Mouse (Mus musculus): Measurements from ENCODE around the gene Gpr142. TPM values are rescaled to one million over a fixed set of nuclear protein-coding genes. Genes with fewer than 3 reads are reported as not detected.
A peak's percentile ranks its signal among the peaks of the same experiment; 100 is the strongest.

Gpr142 gene
- total RNA-seq (2015; ENCODE audit: low replicate concordance) = not detected in 2 replicates
- total RNA-seq (2017; ENCODE audit: low replicate concordance) = not detected in 2 replicates

GRCm38 (mm10) chr11:114798624-114799023 is at the start of gene Gpr142:
Gene Gpr142, plus strand, starts transcription at chr11:114798924.
- ATAC-seq (replicated peaks; ENCODE audit: low FRiP score, poor library complexity, severe bottlenecking) = no peak

- ATAC-seq (replicated peaks; ENCODE audit: low FRiP score, poor library complexity, severe bottlenecking) = 0 out of 2 replicates have a peak, but pooled peaks have one; percentile 54
These were observed 33.6 kb upstream of the Gpr142 start, which contains the start of gene Kif19a for GRCm38 (mm10) chr11:114764820-114765818. Gene Kif19a, plus strand, starts transcription at chr11:114765388.

DNA sequence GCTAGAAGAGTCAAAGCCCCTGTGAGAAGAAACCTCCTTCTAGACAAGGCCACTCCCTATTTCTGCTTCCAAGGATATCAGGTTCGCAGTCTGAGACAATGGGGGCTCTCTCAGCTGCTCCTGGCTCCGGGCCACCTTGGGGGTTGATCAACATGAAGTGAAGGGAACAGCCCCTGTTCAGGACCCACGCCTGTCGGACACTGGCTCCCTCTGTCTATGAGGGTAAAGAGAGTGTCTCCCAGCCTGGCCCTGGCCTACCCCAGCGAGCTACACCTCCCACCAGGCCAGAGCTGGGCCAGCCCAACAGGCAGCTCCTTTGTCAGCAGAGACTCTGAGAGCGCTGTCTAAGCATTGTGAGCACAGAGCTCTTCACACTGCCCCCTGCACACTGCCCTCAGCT is 28.8 kb upstream of the Gpr142 start:
- no peak for ATAC-seq (replicated peaks; ENCODE audit: low FRiP score, poor library complexity, severe bottlenecking)

GRCm38 (mm10) chr11:114771896-114772295 is 26.8 kb upstream of the Gpr142 start:
- no peak for ATAC-seq (replicated peaks; ENCODE audit: low FRiP score, poor library complexity, severe bottlenecking)

DNA sequence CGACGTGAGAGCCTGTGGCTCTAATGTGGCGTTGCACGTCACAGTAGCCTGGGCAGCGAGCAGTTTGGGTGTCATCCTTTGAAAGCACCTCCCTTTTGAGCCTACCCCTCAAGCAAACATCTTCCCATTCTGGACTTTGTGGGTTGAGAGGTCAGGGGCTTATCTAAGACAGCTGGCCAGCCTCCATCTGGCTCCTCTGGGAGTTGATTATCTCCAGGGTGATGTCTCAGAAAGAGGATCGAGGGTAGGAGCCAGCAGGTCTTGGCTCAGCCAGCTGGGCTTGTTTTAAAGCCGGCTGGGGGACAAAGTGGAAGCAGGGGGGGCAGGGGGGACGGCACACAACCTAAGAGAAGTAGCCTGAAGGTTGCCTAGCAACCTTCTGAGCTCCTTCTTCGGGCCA is 18.6 kb upstream of the Gpr142 start:
- ATAC-seq (replicated peaks; ENCODE audit: low FRiP score, poor library complexity, severe bottlenecking) = no peak

DNA sequence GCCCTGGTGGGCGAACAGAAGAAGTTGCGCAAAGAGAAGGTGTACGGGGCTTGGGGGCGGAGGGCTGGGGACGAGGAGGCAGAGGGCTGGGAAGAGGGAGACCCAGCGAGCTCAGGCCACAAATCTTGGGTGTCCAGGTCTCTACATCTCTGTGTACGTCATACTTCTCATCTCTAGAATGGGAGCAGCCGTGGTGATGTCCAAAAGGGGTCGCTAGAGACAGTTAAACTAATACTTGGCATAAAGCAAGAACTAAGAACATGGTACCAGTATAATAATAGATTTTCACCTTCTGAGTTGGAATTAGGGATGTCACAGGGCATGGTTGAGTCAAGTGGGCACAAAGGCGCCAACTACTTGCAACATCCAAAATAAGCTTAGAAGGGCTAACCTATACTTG is 12.8 kb upstream of the Gpr142 start:
- no peak for ATAC-seq (replicated peaks; ENCODE audit: low FRiP score, poor library complexity, severe bottlenecking)

GRCm38 (mm10) chr11:114786326-114786725 is 12.4 kb upstream of the Gpr142 start:
- ATAC-seq (replicated peaks; ENCODE audit: low FRiP score, poor library complexity, severe bottlenecking) = no peak

DNA sequence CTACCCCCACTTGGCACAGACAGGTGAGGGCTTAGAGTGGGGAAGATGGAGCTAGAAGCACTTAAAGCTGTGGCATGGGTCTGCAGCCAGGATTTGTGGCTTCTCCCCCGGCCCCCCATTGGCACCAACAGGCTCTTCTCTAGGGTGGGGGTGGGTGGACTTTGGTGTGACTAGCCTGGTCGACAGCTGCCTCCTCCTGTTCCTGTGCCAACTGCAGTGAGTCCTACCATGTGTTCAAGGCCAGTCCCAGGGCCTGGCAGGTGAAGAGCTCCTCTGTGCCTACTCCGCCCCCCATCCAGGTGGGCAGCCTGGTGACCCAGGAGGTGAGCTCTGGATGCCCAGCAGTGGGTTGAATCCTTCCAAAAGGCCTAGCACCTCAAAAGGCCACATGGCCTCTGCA is 11.1 kb upstream of the Gpr142 start:
- no peak for ATAC-seq (replicated peaks; ENCODE audit: low FRiP score, poor library complexity, severe bottlenecking)

DNA sequence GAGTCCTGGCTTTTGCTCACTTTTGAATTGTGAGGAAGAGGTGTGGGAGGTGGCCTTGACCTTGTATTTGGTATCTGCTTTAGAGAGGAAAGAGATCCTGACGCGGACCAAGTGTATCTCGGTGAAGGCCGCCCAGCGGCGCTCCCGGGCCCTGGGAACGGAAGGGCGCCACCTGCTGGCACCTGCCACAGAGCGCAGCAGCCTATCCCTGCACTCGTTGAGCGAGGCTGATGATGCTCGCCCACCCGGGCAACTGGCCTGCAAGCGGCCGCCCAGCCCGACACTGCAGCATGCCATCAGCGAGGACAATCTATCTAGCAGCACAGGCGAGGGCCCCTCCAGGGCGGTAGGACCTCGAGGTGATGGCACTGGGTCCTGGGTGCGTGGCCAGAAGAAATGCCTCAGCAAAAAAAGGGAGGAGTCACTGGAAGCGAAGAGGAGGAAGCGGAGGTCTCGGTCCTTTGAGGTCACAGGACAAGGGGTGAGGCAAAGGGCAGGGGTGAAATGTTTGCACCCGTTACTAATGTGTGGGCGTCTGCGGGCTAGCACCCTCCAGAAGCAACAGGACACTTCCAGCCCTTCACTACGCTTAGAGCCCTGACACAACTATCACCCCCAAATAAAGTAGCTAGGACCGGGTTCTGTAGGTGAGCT is 9.5 kb upstream of the Gpr142 start:
- ATAC-seq (replicated peaks; ENCODE audit: low FRiP score, poor library complexity, severe bottlenecking) = peak; percentile 53; the same call in 1 of the 2 replicates

GRCm38 (mm10) chr11:114789716-114790115 is 9.0 kb upstream of the Gpr142 start:
- ATAC-seq (replicated peaks; ENCODE audit: low FRiP score, poor library complexity, severe bottlenecking) = no peak

DNA sequence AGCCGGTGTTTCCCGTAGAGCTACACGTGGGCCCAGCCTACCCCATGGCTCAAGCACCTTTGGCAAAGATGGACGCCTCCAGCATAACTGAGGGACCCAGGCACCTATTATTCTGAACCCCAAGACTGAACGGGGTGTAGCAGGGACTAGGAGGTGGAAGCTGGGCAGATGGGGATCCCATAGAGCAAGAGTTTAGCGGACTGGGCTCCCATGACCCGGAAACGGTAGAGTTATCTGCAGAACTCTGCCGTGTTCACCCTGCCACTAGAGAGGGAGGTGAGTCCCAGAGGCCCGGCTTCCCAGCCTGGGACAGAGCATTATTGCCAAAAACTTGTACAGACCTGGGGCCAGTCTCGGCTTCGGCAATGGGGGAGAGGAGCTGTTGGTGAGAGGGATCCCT is 8.6 kb upstream of the Gpr142 start:
- no peak for ATAC-seq (replicated peaks; ENCODE audit: low FRiP score, poor library complexity, severe bottlenecking)

GRCm38 (mm10) chr11:114790841-114791240 is 7.9 kb upstream of the Gpr142 start:
- ATAC-seq (replicated peaks; ENCODE audit: low FRiP score, poor library complexity, severe bottlenecking) = no peak

DNA sequence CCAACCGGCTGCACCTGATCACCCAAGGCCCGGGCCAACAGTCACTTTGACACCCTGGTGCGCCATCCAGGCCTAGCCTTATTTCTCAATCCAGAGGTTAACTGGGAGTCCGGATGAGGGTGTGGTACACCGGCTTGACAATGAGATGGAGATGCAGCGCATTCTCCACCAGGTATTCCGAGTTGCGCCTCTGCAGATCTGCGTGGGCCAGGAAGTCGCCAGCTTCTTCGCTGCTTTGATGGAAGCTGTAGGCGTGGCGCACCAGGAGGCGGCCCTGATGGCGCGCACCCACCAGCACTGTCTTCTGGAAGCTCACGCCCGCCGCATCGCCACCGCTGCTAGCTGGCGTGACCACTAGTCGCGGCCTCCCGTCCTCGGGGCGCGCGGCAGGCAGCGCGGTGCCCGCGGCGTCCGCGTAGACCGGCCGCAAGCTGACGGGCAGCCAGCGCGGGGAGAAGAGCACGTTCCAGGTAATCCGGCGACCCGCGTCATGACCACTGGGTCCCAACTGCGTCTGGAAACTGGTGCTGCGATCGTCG is 7.3 kb upstream of the Gpr142 start:
- ATAC-seq (replicated peaks; ENCODE audit: low FRiP score, poor library complexity, severe bottlenecking) = no peak

DNA sequence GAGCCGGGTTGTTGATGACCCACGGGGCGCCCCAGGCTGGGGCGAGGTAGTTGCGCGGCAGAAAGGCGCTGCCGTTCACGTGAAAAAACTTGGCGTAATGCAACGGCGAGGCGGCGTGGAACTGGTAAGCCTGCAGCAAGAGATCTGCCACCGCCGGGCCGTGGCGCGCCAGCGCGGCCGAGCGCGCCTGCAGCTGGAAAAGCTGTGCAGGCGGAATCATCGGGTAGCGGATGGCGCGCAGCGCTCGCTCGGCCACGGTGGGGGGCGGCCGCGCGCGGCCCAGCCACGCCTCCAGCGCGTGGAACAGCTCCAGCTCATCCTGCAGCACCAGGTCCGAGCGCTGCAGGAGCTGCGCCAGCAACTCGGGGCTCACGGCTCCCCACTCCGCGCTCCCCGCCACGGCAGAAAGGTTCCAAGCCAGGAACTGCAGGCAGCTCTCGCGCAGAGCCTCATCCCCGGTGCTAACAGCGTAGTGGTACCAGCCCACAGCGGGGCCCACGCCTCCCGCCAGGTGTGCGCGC is 6.8 kb upstream of the Gpr142 start:
- ATAC-seq (replicated peaks; ENCODE audit: low FRiP score, poor library complexity, severe bottlenecking) = no peak

DNA sequence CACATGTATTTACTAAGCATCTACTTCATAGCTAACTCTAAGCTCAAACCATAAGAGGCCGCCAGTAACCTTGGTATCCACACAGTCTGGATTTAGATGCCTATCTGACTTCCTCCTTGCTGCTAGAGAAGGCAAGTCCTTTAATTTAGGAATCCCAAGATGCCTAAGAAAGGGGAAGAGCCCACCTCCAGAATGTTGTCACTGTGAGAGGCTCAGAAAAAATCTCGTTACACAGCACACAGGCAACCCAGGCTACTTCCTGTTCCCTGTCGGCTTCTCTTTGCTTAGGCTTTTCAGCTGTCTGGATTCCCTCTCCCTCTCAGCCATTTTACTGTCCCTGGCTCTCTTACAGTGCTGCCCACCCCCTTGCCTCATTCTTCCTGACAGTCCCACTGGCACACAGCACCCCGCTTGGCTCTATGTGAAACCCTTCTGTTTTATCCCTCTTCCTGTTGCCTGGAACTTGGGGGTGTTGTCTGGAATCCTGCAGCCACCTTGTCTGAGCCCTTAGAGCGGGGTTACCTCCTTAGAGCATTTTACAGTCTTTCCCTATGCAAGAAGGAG is 5.7 kb upstream of the Gpr142 start:
- ATAC-seq (replicated peaks; ENCODE audit: low FRiP score, poor library complexity, severe bottlenecking) = no peak

- no peak for ATAC-seq (replicated peaks; ENCODE audit: low FRiP score, poor library complexity, severe bottlenecking)
These were observed 4.7 kb upstream of the Gpr142 start for GRCm38 (mm10) chr11:114793868-114794545.

DNA sequence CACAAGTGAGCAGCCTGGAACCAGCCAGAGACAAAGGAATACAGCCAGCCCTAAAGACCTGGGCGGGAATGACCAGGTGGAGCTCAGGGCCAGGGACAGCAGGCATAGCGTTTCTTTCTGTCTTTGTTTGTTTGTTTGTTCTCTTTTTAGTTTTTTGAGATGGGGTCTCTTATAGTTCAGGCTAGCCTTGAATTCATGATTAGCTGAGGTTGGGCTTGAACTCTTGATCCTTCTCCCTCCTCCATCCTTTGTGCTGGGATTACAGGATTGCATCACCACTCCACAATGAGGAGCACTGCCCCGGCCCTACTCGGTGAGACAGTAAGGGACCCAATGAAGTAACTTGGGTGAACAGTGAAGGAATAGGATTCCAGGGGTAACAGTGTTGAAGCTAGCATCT is 4.0 kb upstream of the Gpr142 start:
- ATAC-seq (replicated peaks; ENCODE audit: low FRiP score, poor library complexity, severe bottlenecking) = no peak

GRCm38 (mm10) chr11:114795231-114795746 is 3.4 kb upstream of the Gpr142 start:
- no peak for ATAC-seq (replicated peaks; ENCODE audit: low FRiP score, poor library complexity, severe bottlenecking)

- ATAC-seq (replicated peaks; ENCODE audit: low FRiP score, poor library complexity, severe bottlenecking) = no peak
These were observed 2.8 kb upstream of the Gpr142 start, which contains the start of gene Btbd17 for GRCm38 (mm10) chr11:114795848-114796322. Gene Btbd17, minus strand, starts transcription at chr11:114795945.
